Mouse (Mus musculus) E14TG2a.4 (cell line): ENCODE data around the gene Sfn.

ENCODE experiments used
- CTCF ChIP-seq: conservative IDR thresholded peaks from 2 replicates; pipeline ENCODE4 v1.5.1; 2014; ENCODE audit warnings: low read length
- NANOG ChIP-seq: IDR thresholded peaks from 2 replicates; pipeline ENCODE4 v1.6.1; 2014; ENCODE audit warnings: borderline replicate concordance, low read length, mixed read lengths
- POU5F1 ChIP-seq: IDR thresholded peaks from 2 replicates; pipeline ENCODE4 v1.6.1; 2014; ENCODE audit warnings: low read length, borderline replicate concordance

DNA sequence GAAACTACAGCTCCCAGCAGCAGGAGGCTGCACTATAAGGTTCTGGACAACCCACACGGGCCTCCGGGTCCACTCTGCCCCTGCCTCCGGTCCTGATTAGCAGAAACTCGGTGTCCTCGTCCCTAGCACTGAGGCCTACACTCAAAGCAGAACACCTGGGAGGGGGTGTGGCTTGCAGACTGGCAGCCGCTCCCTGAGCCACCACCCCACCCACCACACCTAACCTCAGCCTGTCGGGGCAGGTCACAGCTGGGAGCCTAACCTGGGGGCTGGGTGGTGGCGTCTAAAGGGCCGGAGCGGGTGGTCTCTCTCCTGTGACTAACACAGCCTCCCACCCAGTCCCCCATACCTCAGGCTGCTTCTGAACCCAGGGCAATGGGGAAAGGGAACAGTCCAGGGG, 5.3 kb upstream of the Sfn start:
- TF ChIP-seq CTCF (no peak), POU5F1 (no peak), NANOG (no peak)
